Mouse (Mus musculus) spleen, postnatal 36 days (tissue): ENCODE data around the gene Rpgrip1l.
A peak's percentile ranks its signal among the peaks of the same experiment; 100 is the strongest.

Source experiments
- DNase-seq, 2 experiments: peaks; one replicate each; pipeline ENCODE4 v3.0.0; 2022; ENCODE audit warnings: low spot score in 2 of 2, mixed read lengths in 1 of 2

Gene Rpgrip1l

GRCm38 (mm10) chr8:91312835-91313832 is at the start of gene Rpgrip1l, which contains the start of gene Fto:
Gene Rpgrip1l, minus strand, starts transcription at chr8:91313262.
Gene Fto, plus strand, starts transcription at chr8:91313525.
- peak; percentile 98 for DNase-seq

GRCm38 (mm10) chr8:91360644-91361357 is 47.7 kb upstream of the Rpgrip1l start:
- no peak for DNase-seq

DNA sequence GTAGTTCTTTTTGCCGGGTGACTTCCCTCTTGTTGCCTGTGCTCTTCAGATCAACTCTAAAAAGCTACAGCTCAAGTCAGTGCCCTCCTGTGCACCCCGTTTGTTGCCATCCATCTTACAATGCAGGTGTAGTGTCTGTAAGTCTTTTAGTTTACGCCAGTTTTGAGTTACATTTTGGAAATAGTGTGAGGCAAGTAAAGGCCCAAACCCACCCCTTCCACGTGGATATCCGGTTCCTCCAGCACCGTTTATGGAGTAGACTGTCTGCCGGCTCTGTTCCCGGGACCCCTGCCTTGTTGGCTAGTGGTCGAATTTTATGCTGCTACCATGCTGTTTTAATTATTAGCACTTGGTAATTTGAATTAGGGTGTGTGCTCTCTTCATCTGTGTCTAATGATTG is 46.4 kb upstream of the Rpgrip1l start:
- DNase-seq = no peak

DNA sequence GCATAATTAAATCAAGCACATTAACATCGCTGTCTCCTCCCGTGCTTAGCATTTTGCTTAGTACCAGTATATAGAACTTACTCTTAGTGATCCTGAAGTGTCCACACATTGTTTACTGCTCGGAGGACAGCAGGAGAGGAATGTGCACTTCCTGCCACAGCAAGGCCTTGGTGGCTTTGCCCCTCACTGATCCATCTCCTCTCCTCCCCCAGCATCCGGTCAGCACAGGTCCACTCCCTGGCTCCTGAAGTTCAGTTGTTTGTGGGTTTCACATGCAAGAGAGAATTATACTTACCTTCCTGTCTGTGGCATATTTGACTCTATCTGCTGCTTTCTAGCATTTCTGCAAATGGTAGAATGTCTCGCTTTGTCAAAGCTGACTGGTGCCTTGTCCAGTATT is 45.0 kb upstream of the Rpgrip1l start:
- no peak for DNase-seq

- no peak for DNase-seq
Observed at GRCm38 (mm10) chr8:91357493-91358014, 44.5 kb upstream of the Rpgrip1l start.

GRCm38 (mm10) chr8:91355956-91356699 is 43.1 kb upstream of the Rpgrip1l start:
- no peak for DNase-seq

- no peak for DNase-seq
Observed at GRCm38 (mm10) chr8:91355301-91355905, 42.3 kb upstream of the Rpgrip1l start.

DNA sequence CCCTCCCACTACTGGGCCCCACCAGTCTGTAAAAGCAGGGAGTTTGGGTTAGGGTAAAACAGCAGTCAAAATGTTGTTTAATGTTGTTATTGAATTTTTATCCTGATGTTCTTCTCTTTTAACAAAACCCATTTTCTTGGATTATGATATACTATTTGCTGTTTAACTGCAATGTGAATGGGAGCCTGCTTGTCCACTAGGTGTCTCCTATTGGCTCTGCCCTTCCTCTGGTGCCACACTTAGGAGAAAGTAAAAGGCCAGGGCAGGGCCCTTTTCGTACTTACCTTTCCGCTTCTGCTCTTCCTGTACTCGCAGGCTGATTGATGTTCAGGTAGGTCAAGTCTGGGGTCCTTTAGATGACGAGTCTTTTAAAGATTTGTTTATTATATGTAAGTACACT is 40.8 kb upstream of the Rpgrip1l start:
- no peak for DNase-seq

DNA sequence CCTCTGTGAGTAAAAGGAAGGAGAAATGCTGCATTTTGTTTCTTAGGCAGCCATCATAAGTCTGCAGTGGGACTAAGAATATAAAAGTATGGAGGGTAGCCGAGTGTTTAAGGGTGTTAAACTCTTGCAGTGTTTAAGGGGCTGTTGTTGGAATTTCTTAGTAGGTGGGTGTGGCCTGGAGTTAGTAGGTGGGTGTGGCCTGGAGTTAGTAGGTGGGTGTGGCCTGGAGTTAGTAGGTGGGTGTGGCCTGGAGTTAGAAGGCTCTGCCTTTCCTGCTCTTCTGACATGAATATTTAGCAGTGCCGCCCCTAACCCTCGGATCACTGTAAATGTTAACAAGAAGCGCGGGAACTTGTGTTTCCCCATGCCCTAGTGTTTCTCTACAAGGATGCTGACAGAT is 40.0 kb upstream of the Rpgrip1l start:
- peak in 1 of 2 experiments; percentile 12 for DNase-seq

DNA sequence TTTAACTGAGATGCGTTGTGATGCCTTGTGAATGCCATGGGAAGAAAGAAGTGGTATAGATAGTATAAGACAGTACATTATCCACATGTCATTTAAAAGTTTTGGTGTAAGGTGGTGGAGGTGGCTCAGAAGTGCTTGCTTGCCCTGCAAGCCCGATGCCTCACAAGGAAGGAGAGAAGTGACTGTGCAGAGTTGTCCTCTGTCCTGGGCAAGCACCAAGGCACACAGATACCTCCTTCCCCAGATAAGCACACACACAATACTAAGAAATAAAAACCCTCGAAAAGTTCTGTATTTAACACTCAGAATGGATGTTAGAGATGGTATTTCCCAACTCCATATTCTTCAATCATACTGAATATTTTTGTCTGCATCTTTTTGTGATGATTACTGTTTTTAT is 39.5 kb upstream of the Rpgrip1l start:
- no peak for DNase-seq

DNA sequence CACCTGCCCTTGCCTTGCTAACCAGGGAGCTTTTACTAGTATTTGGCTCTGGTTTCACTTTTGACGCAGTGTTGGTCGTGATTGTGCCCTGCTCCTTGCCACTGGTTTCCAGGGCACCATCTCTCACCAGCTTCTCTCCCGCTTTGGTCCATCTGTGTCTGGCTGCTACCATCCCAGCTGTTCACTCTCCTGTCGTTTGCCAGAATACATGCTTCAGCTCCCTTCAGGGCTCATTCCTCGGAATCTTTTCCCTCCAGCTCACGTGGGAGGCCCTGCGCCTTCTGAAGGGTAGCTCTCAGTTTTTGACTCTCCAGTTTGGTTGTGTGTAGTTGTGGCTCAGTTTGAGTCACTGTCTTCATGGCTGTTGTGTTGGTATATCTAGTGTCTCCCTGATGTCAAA is 37.6 kb upstream of the Rpgrip1l start:
- DNase-seq = no peak

- DNase-seq = no peak
Observed at GRCm38 (mm10) chr8:91349816-91350215, 36.8 kb upstream of the Rpgrip1l start.

- DNase-seq = no peak
Observed at GRCm38 (mm10) chr8:91347595-91347994, 34.5 kb upstream of the Rpgrip1l start.

DNA sequence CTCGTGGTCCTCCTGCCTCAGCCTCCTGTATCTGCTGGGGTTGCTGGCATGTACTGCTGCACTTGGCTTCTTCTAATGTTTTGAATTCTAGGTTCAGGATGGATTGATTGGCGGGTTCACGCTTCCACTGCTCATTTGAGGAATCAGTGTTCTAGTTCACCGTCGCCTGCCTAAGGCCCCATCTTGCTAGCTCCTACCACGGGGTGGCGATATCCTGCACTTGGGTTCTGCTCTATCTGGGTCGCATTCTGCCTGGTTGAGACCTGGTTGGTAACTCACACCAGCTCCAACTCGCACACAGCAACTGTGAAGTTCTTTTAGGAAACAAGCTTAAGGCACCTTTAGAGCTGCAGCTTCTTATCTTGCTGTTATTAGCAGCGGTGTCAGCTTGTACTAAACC is 34.1 kb upstream of the Rpgrip1l start:
- DNase-seq = no peak

DNA sequence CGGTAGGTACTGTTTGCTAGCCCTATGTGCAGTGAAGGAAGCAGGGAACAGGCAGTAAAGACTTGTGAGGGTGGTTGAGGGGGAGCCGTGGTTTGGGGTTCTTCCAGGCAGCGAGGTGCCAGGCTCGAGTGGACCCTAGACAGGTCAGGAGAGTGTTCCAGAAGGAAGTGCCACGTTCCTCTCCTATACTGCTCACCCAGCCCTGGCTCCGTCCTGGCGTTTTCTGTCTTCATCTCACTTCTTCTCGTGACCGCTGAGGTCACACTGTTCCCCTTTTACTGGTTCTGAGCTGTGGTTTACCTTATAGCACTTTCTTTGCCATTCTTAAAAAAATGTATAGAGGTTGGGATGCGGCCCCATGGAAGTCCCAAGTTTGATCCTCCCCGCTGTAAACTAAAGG is 31.6 kb upstream of the Rpgrip1l start:
- no peak for DNase-seq

DNA sequence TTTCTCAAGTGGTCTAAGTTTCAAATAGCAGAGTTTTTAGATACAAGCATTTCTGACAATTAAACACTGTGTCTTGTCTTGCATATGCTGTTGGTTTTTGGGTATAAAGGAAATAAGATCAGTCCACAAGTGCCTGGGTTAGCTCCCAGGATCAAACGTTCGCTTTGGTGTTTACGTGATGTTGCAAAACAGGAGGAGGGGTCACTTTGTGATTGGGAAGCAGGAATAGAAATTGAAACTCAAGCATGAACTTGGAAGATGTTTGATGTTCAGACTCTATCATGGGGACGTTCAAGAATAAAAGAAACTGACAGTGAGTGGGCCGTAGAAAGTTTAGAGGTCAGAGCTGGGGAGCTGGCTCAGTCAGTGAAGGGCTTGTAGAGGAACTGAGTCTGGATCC is 29.7 kb upstream of the Rpgrip1l start:
- DNase-seq = no peak

DNA sequence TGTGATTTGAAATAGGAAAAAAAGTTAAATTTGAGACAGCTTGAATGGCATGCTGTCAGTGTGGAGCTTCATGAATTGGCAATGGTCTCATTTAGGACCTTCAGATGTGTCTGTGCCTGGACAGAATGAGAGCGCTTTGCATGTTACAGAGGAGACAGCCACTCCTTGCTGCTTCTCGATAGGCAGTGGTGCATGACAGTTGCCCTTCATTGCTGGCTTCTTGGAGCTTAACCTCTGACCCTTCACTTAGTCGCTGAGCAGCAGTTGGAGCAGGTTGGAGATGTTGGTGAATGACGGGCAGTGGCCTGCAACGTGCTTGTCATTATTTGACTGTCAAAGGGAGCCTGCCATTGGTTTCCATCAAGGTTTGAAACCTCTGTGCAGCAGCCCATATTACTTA is 29.1 kb upstream of the Rpgrip1l start:
- DNase-seq = no peak

GRCm38 (mm10) chr8:91340746-91341145 is 27.7 kb upstream of the Rpgrip1l start:
- DNase-seq = no peak

DNA sequence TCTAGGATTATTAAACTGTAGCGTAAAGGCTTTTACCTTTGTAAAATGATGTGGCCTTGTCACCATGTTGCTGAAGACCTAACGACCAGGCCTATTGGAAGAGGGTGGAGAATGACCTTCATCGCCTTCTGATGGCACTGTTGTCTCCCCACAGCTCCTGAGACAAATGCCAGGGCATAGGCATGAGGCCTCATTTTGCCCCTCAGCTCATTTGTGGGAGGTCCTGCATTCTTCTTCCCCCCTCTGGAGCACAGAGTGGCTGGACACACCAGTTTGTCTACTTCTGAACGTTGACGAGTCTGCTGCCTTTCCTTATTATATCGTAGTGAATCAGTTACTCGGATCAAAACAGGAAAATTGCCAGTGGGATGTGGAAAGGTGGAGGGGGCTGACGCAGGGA is 26.6 kb upstream of the Rpgrip1l start:
- no peak for DNase-seq

GRCm38 (mm10) chr8:91338389-91339154 is 25.5 kb upstream of the Rpgrip1l start:
- no peak for DNase-seq

GRCm38 (mm10) chr8:91329461-91329850 is 16.4 kb upstream of the Rpgrip1l start:
- DNase-seq = no peak
